Mouse (Mus musculus) lung, embryonic 14.5 days (tissue): ENCODE data around the gene Maml2. TPM values are rescaled to one million over a fixed set of nuclear protein-coding genes. Genes with fewer than 3 reads are reported as not detected.

Source experiments
- ATAC-seq: fragments of 200-750 bp; cut with Nextera tagmentation; 2 replicates; pipeline ENCODE4 v1.8.0; 2017; ENCODE audit warnings: mild to moderate bottlenecking, moderate TSS enrichment, moderate library complexity; ENCODE audit not compliant: insufficient read depth
- DNase-seq: peaks from one replicate; pipeline ENCODE4 v3.0.0-alpha.2; 2015
- H3K27ac ChIP-seq: fragments of 300-500 bp; sonication (generic); 2 replicates; pipeline ENCODE4 v1.5.1; 2014; ENCODE audit warnings: low read depth, mild to moderate bottlenecking, moderate library complexity
- H3K27me3 ChIP-seq: fragments of 300-500 bp; sonication (generic); 2 replicates; pipeline ENCODE4 v1.6.1; 2014; ENCODE audit warnings: low read length, control low read depth; ENCODE audit not compliant: insufficient read depth
- H3K36me3 ChIP-seq: fragments of 300-500 bp; sonication (generic); 2 replicates; pipeline ENCODE4 v1.6.1; 2014; ENCODE audit warnings: control low read depth; ENCODE audit not compliant: insufficient read depth
- H3K4me1 ChIP-seq: fragments of 300-500 bp; sonication (generic); 2 replicates; pipeline ENCODE4 v1.6.1; 2014; ENCODE audit warnings: antibody characterized with exemption, control low read depth; ENCODE audit not compliant: insufficient read depth
- H3K4me2 ChIP-seq: fragments of 300-500 bp; sonication (generic); 2 replicates; pipeline ENCODE4 v1.6.1; 2014; ENCODE audit warnings: mild to moderate bottlenecking
- H3K4me3 ChIP-seq: fragments of 300-500 bp; sonication (generic); 2 replicates; pipeline ENCODE4 v1.5.1; 2014; ENCODE audit warnings: low read depth, low read length
- H3K9ac ChIP-seq: fragments of 300-500 bp; sonication (generic); 2 replicates; pipeline ENCODE4 v1.6.1; 2014
- H3K9me3 ChIP-seq: fragments of 300-500 bp; sonication (generic); 2 replicates; pipeline ENCODE4 v1.6.1; 2016; ENCODE audit warnings: low read depth, low read length, control low read depth
- CTCF ChIP-seq: IDR thresholded peaks from 2 replicates; pipeline ENCODE4 v1.5.1; 2016; ENCODE audit warnings: antibody characterized with exemption, low read depth
- WGBS: fragments of 180-500 bp; shearing (Covaris S2); extraction: QIAGEN DNeasy Blood & Tissue Kit; methylation state at CpG from one replicate; pipeline ENCODE4 v1.1.7; 2014; 5-methylcytosine and 5-hydroxymethylcytosine counted together
- polyA plus RNA-seq: library from polyadenylated mRNA; unstranded; fragments of >200 nt; fragmentation: Nextera tagmentation; extraction: Ambion mirVana; gene quantifications from 2 replicates; pipeline ENCODE4 v1.2.1, GENCODE M21; 2014

Maml2 gene
- polyA plus RNA-seq, 1 experiment from 2014 or later: 12.3 TPM

- ATAC-seq: no peak
- Histone ChIP-seq H3K27ac (no peak overlapping the region), H3K4me2 (no peak overlapping the region), H3K27me3 (no peaks in the 10 kb centered on the region), H3K36me3 (no peaks in the 10 kb centered on the region), H3K9ac (no peak overlapping the region), H3K4me3 (no peak overlapping the region), H3K9me3 (no peaks in the 10 kb centered on the region), H3K4me1 (0 out of 2 replicates have a peak, but pooled peaks cover 4% of the 10 kb centered on the region)
- DNase-seq: no peak
- 85% methylated on average over 5 of the region's 5 CpGs for WGBS
- no peak for TF ChIP-seq CTCF
Observed at GRCm38 (mm10) chr9:13474951-13475350, 177.2 kb downstream of the Maml2 start.

- no peak overlapping the region for H3K4me2 ChIP-seq
- H3K9me3 ChIP-seq: no peaks in the 10 kb centered on the region
- DNase-seq: no peak
- H3K27ac ChIP-seq: no peak overlapping the region
- no peak overlapping the region for H3K4me3 ChIP-seq
- 28% methylated on average over 4 of the region's 4 CpGs for WGBS
- H3K9ac ChIP-seq: no peak overlapping the region
- H3K4me1 ChIP-seq: peaks cover 16% of the 10 kb centered on the region
- ATAC-seq: no peak
- H3K27me3 ChIP-seq: no peaks in the 10 kb centered on the region
- no peak for TF ChIP-seq CTCF
- H3K36me3 ChIP-seq: no peaks in the 10 kb centered on the region
Observed at GRCm38 (mm10) chr9:13479275-13479674, 181.5 kb downstream of the Maml2 start.

- no peaks in the 10 kb centered on the region for H3K36me3 ChIP-seq
- peaks cover 38% of the 10 kb centered on the region for H3K4me1 ChIP-seq
- 50% methylated on average over 5 of the region's 5 CpGs for WGBS
- H3K27ac ChIP-seq: peak overlapping the region; percentile 47
- H3K9ac ChIP-seq: no peak overlapping the region
- TF ChIP-seq CTCF: no peak
- no peaks in the 10 kb centered on the region for H3K27me3 ChIP-seq
- DNase-seq (peak; percentile 52), ATAC-seq (peak; percentile 53; the same call in 1 of the 2 replicates)
- H3K9me3 ChIP-seq: no peaks in the 10 kb centered on the region
- H3K4me3 ChIP-seq: no peak overlapping the region
- H3K4me2 ChIP-seq: peak overlapping the region; percentile 39; the same call in 1 of the 2 replicates
Observed at GRCm38 (mm10) chr9:13483199-13484068, 185.7 kb downstream of the Maml2 start.

- Histone ChIP-seq H3K4me3 (no peak overlapping the region), H3K9ac (no peak overlapping the region)
Observed at GRCm38 (mm10) chr9:13484267-13485240, 186.8 kb downstream of the Maml2 start.

GRCm38 (mm10) chr9:13485914-13486313 lies 188.2 kb downstream of the Maml2 start:
- Histone ChIP-seq H3K27me3 (no peaks in the 10 kb centered on the region), H3K36me3 (no peaks in the 10 kb centered on the region), H3K4me3 (no peak overlapping the region), H3K4me1 (peaks cover 40% of the 10 kb centered on the region), H3K9ac (no peak overlapping the region), H3K27ac (peak overlapping the region; percentile 55; the same call in 1 of the 2 replicates), H3K9me3 (no peaks in the 10 kb centered on the region), H3K4me2 (no peak overlapping the region)
- DNase-seq: peak; percentile 48
- no peak for TF ChIP-seq CTCF
- ATAC-seq: peak; percentile 39
- WGBS: 15% methylated on average over 1 of the region's 1 CpGs

More at GRCm38 (mm10) chr9:13484267-13485240, 186.8 kb downstream of the Maml2 start:
- peak; percentile 79 for DNase-seq
- no peak for TF ChIP-seq CTCF
- Histone ChIP-seq H3K36me3 (no peaks in the 10 kb centered on the region), H3K4me1 (peaks cover 34% of the 10 kb centered on the region), H3K4me2 (peak overlapping the region; percentile 39), H3K27ac (peak overlapping the region; percentile 47), H3K9me3 (no peaks in the 10 kb centered on the region), H3K27me3 (no peaks in the 10 kb centered on the region)
- 35% methylated on average over 12 of the region's 12 CpGs for WGBS
- ATAC-seq: peak; percentile 41; the same call in 1 of the 2 replicates

GRCm38 (mm10) chr9:13491107-13491506 lies 193.3 kb downstream of the Maml2 start:
- H3K4me1 ChIP-seq: peaks cover 31% of the 10 kb centered on the region
- H3K4me2 ChIP-seq: no peak overlapping the region
- ATAC-seq (peak; percentile 72), DNase-seq (peak; percentile 68)
- H3K9ac ChIP-seq: no peak overlapping the region
- peak overlapping the region; percentile 47; the same call in 1 of the 2 replicates for H3K27ac ChIP-seq
- no peak for TF ChIP-seq CTCF
- WGBS: 27% methylated on average over 1 of the region's 1 CpGs
- H3K27me3 ChIP-seq: no peaks in the 10 kb centered on the region
- no peaks in the 10 kb centered on the region for H3K36me3 ChIP-seq
- H3K9me3 ChIP-seq: no peaks in the 10 kb centered on the region
- no peak overlapping the region for H3K4me3 ChIP-seq
